Mouse (Mus musculus): ENCODE results near the gene Apbb1ip. TPM values are rescaled to one million over a fixed set of nuclear protein-coding genes. Genes with fewer than 3 reads are reported as not detected.

Apbb1ip gene
- polyA plus RNA-seq, 1 experiment from 2014 or later: 0.35 TPM

DNA sequence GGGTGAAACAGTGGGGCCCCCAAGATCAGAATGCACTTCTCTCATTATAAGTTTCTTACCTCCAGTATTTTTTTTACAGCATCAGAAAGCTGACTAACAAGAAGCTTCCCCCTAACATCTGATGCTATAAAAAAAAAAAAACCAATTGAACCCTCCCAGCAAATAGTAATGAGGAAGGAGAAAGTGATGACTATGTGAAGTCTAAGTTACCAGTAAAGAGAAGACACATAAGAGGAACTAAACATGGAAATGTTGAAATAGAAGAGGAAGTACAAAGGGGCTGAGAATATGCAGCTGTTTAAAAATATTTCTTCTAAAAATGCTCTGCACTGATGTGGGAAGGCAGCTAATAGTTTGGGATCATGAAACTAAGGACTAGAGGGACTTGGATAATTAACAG lies 27.1 kb upstream of the Apbb1ip start:
- no peaks in the 10 kb centered on the region for H3K9me3 ChIP-seq (ENCODE audit: control insufficient read depth, low read length)
- no peaks in the 10 kb centered on the region for H3K27me3 ChIP-seq (ENCODE audit: control insufficient read depth, insufficient read depth, low read length)
- no peak overlapping the region for H3K9ac ChIP-seq (ENCODE audit: low read length)
- ATAC-seq (ENCODE audit: insufficient number of reproducible peaks, low FRiP score, low TSS enrichment, low read depth) (no peak), DNase-seq (ENCODE audit: low spot score) (no peak)
- no peak overlapping the region for H3K4me2 ChIP-seq (ENCODE audit: low read depth, severe bottlenecking)
- no peaks in the 10 kb centered on the region for H3K4me1 ChIP-seq (ENCODE audit: control insufficient read depth, insufficient read depth, low read length)
- no peaks in the 10 kb centered on the region for H3K36me3 ChIP-seq (ENCODE audit: control insufficient read depth, insufficient read depth, low read length)
- no peak overlapping the region for H3K4me3 ChIP-seq (ENCODE audit: low read depth, low read length)
- H3K27ac ChIP-seq (replicated peaks; ENCODE audit: low read depth, low read length): no peak overlapping the region

GRCm38 (mm10) chr2:22747941-22748340 lies 26.0 kb upstream of the Apbb1ip start:
- Histone ChIP-seq H3K36me3 (ENCODE audit: control insufficient read depth, insufficient read depth, low read length) (no peaks in the 10 kb centered on the region), H3K27me3 (ENCODE audit: control insufficient read depth, insufficient read depth, low read length) (no peaks in the 10 kb centered on the region), H3K4me2 (ENCODE audit: low read depth, severe bottlenecking) (no peak overlapping the region), H3K27ac (replicated peaks; ENCODE audit: low read depth, low read length) (no peak overlapping the region), H3K9ac (ENCODE audit: low read length) (no peak overlapping the region), H3K4me3 (ENCODE audit: low read depth, low read length) (no peak overlapping the region), H3K4me1 (ENCODE audit: control insufficient read depth, insufficient read depth, low read length) (no peaks in the 10 kb centered on the region), H3K9me3 (ENCODE audit: control insufficient read depth, low read length) (no peaks in the 10 kb centered on the region)
- DNase-seq (ENCODE audit: low spot score) (no peak), ATAC-seq (ENCODE audit: insufficient number of reproducible peaks, low FRiP score, low TSS enrichment, low read depth) (no peak)

- H3K27me3 ChIP-seq (ENCODE audit: control insufficient read depth, insufficient read depth, low read length): no peaks in the 10 kb centered on the region
- H3K9ac ChIP-seq (ENCODE audit: low read length): no peak overlapping the region
- no peaks in the 10 kb centered on the region for H3K4me1 ChIP-seq (ENCODE audit: control insufficient read depth, insufficient read depth, low read length)
- ATAC-seq (ENCODE audit: insufficient number of reproducible peaks, low FRiP score, low TSS enrichment, low read depth): no peak
- no peak overlapping the region for H3K27ac ChIP-seq (replicated peaks; ENCODE audit: low read depth, low read length)
- no peaks in the 10 kb centered on the region for H3K9me3 ChIP-seq (ENCODE audit: control insufficient read depth, low read length)
- no peak overlapping the region for H3K4me3 ChIP-seq (ENCODE audit: low read depth, low read length)
- no peak overlapping the region for H3K4me2 ChIP-seq (ENCODE audit: low read depth, severe bottlenecking)
- WGBS: 73% methylated on average over 3 of the region's 3 CpGs
- DNase-seq (ENCODE audit: low spot score): no peak
- no peaks in the 10 kb centered on the region for H3K36me3 ChIP-seq (ENCODE audit: control insufficient read depth, insufficient read depth, low read length)
Observed at GRCm38 (mm10) chr2:22749761-22750160, 24.1 kb upstream of the Apbb1ip start.

- Histone ChIP-seq H3K4me3 (ENCODE audit: low read depth, low read length) (no peak overlapping the region), H3K4me2 (ENCODE audit: low read depth, severe bottlenecking) (no peak overlapping the region), H3K27ac (replicated peaks; ENCODE audit: low read depth, low read length) (no peak overlapping the region), H3K9me3 (ENCODE audit: control insufficient read depth, low read length) (no peaks in the 10 kb centered on the region), H3K4me1 (ENCODE audit: control insufficient read depth, insufficient read depth, low read length) (no peaks in the 10 kb centered on the region), H3K9ac (ENCODE audit: low read length) (no peak overlapping the region), H3K27me3 (ENCODE audit: control insufficient read depth, insufficient read depth, low read length) (no peaks in the 10 kb centered on the region), H3K36me3 (ENCODE audit: control insufficient read depth, insufficient read depth, low read length) (no peaks in the 10 kb centered on the region)
- ATAC-seq (ENCODE audit: insufficient number of reproducible peaks, low FRiP score, low TSS enrichment, low read depth): no peak
- DNase-seq (ENCODE audit: low spot score): no peak
- WGBS: 85% methylated on average over 4 of the region's 4 CpGs
Observed at GRCm38 (mm10) chr2:22752492-22752891, 21.4 kb upstream of the Apbb1ip start.

GRCm38 (mm10) chr2:22753461-22754075 lies 20.3 kb upstream of the Apbb1ip start:
- no peak for ATAC-seq (ENCODE audit: insufficient number of reproducible peaks, low FRiP score, low TSS enrichment, low read depth)
- no peaks in the 10 kb centered on the region for H3K9me3 ChIP-seq (ENCODE audit: control insufficient read depth, low read length)
- DNase-seq (ENCODE audit: low spot score): no peak
- no peaks in the 10 kb centered on the region for H3K4me1 ChIP-seq (ENCODE audit: control insufficient read depth, insufficient read depth, low read length)
- WGBS: 77% methylated on average over 2 of the region's 2 CpGs
- no peak overlapping the region for H3K4me2 ChIP-seq (ENCODE audit: low read depth, severe bottlenecking)
- no peaks in the 10 kb centered on the region for H3K27me3 ChIP-seq (ENCODE audit: control insufficient read depth, insufficient read depth, low read length)
- no peaks in the 10 kb centered on the region for H3K36me3 ChIP-seq (ENCODE audit: control insufficient read depth, insufficient read depth, low read length)
- H3K27ac ChIP-seq (replicated peaks; ENCODE audit: low read depth, low read length): no peak overlapping the region
- H3K4me3 ChIP-seq (ENCODE audit: low read depth, low read length): no peak overlapping the region
- H3K9ac ChIP-seq (ENCODE audit: low read length): no peak overlapping the region

DNA sequence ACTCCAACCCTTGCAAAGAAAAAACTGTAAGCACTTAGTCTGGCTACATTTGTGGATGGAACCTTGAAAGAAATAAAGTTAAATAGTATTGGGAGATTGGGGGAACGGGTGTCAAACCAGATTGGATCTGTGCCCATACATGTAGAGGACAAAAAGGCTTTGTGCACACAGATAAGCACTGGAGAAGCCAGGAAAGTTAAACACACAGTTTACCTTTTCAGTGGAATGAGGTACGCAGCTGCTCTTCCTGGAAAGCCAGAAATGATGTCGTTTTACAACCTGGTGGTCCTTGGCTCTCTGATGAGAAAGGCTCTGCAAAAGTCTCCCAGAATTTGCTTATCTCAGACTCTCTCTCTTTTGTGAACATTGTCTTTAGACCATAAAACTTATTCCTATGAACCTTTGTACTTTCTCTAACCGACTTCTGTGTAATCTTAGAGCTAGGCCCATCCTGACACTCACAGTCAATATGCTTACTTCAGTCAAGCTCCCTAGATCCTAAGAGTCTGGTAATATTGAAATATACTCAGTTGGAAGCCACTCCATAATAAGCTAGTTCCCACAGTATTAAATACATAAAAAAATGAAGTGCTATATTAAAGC lies 19.6 kb upstream of the Apbb1ip start:
- H3K9me3 ChIP-seq (ENCODE audit: control insufficient read depth, low read length): no peaks in the 10 kb centered on the region
- 79% methylated on average over 4 of the region's 4 CpGs for WGBS
- no peak overlapping the region for H3K27ac ChIP-seq (replicated peaks; ENCODE audit: low read depth, low read length)
- ATAC-seq (ENCODE audit: insufficient number of reproducible peaks, low FRiP score, low TSS enrichment, low read depth) (no peak), DNase-seq (ENCODE audit: low spot score) (no peak)
- no peaks in the 10 kb centered on the region for H3K27me3 ChIP-seq (ENCODE audit: control insufficient read depth, insufficient read depth, low read length)
- no peak overlapping the region for H3K9ac ChIP-seq (ENCODE audit: low read length)
- no peak overlapping the region for H3K4me2 ChIP-seq (ENCODE audit: low read depth, severe bottlenecking)
- no peaks in the 10 kb centered on the region for H3K36me3 ChIP-seq (ENCODE audit: control insufficient read depth, insufficient read depth, low read length)
- H3K4me3 ChIP-seq (ENCODE audit: low read depth, low read length): no peak overlapping the region
- H3K4me1 ChIP-seq (ENCODE audit: control insufficient read depth, insufficient read depth, low read length): no peaks in the 10 kb centered on the region

DNA sequence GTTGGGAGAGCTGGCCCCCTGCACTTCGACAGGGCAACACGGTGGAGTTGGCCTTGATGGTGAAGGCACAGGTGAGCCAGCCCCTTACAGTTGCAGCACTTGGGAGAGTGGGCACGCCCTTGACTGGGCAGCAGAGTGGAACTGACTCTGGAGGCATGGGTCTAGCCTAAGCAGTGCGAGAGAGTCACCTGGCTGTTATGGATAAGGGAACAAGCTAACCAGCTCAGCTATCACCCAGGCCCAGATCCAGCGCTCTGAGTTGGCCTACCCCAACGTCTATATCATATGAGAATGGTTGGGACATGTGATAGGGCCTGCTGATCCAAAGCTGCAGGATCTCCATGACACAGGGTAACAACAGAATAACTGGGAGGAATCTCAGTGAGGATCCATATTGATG lies 18.3 kb upstream of the Apbb1ip start:
- no peaks in the 10 kb centered on the region for H3K4me1 ChIP-seq (ENCODE audit: control insufficient read depth, insufficient read depth, low read length)
- 80% methylated on average over 6 of the region's 6 CpGs for WGBS

GRCm38 (mm10) chr2:22758310-22758972 lies 15.5 kb upstream of the Apbb1ip start:
- no peak overlapping the region for H3K4me3 ChIP-seq (ENCODE audit: low read depth, low read length)
- DNase-seq (ENCODE audit: low spot score) (peak; percentile 67), ATAC-seq (ENCODE audit: insufficient number of reproducible peaks, low FRiP score, low TSS enrichment, low read depth) (no peak)
- H3K9me3 ChIP-seq (ENCODE audit: control insufficient read depth, low read length): no peaks in the 10 kb centered on the region
- no peak overlapping the region for H3K4me2 ChIP-seq (ENCODE audit: low read depth, severe bottlenecking)
- no peaks in the 10 kb centered on the region for H3K4me1 ChIP-seq (ENCODE audit: control insufficient read depth, insufficient read depth, low read length)
- H3K27me3 ChIP-seq (ENCODE audit: control insufficient read depth, insufficient read depth, low read length): no peaks in the 10 kb centered on the region
- no peaks in the 10 kb centered on the region for H3K36me3 ChIP-seq (ENCODE audit: control insufficient read depth, insufficient read depth, low read length)
- no peak overlapping the region for H3K9ac ChIP-seq (ENCODE audit: low read length)
- H3K27ac ChIP-seq (replicated peaks; ENCODE audit: low read depth, low read length): no peak overlapping the region
- 36% methylated on average over 6 of the region's 6 CpGs for WGBS

More for the DNA sequence above, 18.3 kb upstream of the Apbb1ip start:
- no peaks in the 10 kb centered on the region for H3K27me3 ChIP-seq (ENCODE audit: control insufficient read depth, insufficient read depth, low read length)
- no peak for DNase-seq (ENCODE audit: low spot score)
- no peak overlapping the region for H3K4me3 ChIP-seq (ENCODE audit: low read depth, low read length)
- H3K9ac ChIP-seq (ENCODE audit: low read length): no peak overlapping the region
- H3K36me3 ChIP-seq (ENCODE audit: control insufficient read depth, insufficient read depth, low read length): no peaks in the 10 kb centered on the region
- H3K4me2 ChIP-seq (ENCODE audit: low read depth, severe bottlenecking): no peak overlapping the region
- H3K9me3 ChIP-seq (ENCODE audit: control insufficient read depth, low read length): no peaks in the 10 kb centered on the region
- ATAC-seq (ENCODE audit: insufficient number of reproducible peaks, low FRiP score, low TSS enrichment, low read depth): no peak; the same call in 1 of the 2 replicates
- no peak overlapping the region for H3K27ac ChIP-seq (replicated peaks; ENCODE audit: low read depth, low read length)
